Mouse (Mus musculus): ENCODE results near the gene Tex19.1. TPM values are rescaled to one million over a fixed set of nuclear protein-coding genes. Genes with fewer than 3 reads are reported as not detected.
A peak's percentile ranks its signal among the peaks of the same experiment; 100 is the strongest.

Tex19.1 gene
- polyA plus RNA-seq, 1 experiment from 2014 or later = 0.06 TPM

- 77% methylated on average over 5 of the region's 5 CpGs for WGBS
- peaks cover 13% of the 10 kb centered on the region for H3K4me1 ChIP-seq
- DNase-seq (ENCODE audit: low spot score) = no peak
- peaks cover 41% of the 10 kb centered on the region for H3K27me3 ChIP-seq (ENCODE audit: low read depth, poor library complexity, severe bottlenecking)
- no peaks in the 10 kb centered on the region for H3K36me3 ChIP-seq
- no peak within 1 kb of the TSS for H3K4me3 ChIP-seq
- no peak within 1 kb of the TSS; the same call in 1 of the 2 replicates for H3K27ac ChIP-seq (replicated peaks)
- H3K9me3 ChIP-seq (replicated peaks) = no peaks in the 10 kb centered on the region
Measured at GRCm38 (mm10) chr11:121159971-121160370, 14.0 kb downstream of the Tex19.1 start, which contains the start of gene Uts2r. Uts2r (plus strand) TSS chr11:121160271.

- Histone ChIP-seq H3K4me3 (no peak overlapping the region), H3K4me1 (peaks cover 12% of the 10 kb centered on the region), H3K9me3 (replicated peaks) (no peaks in the 10 kb centered on the region), H3K27me3 (ENCODE audit: low read depth, poor library complexity, severe bottlenecking) (peaks cover 32% of the 10 kb centered on the region), H3K36me3 (no peaks in the 10 kb centered on the region), H3K27ac (replicated peaks) (no peak overlapping the region; the same call in 1 of the 2 replicates)
- 94% methylated on average over 26 of the region's 26 CpGs for WGBS
- no peak for DNase-seq (ENCODE audit: low spot score)
Measured at GRCm38 (mm10) chr11:121160636-121161346, 14.8 kb downstream of the Tex19.1 start.

- no peak overlapping the region for H3K4me3 ChIP-seq
- H3K27ac ChIP-seq (replicated peaks) = no peak overlapping the region
- 91% methylated on average over 4 of the region's 4 CpGs for WGBS
- 0 out of 2 replicates have a peak, but pooled peaks cover 3% of the 10 kb centered on the region for H3K27me3 ChIP-seq (ENCODE audit: low read depth, poor library complexity, severe bottlenecking)
- no peaks in the 10 kb centered on the region for H3K36me3 ChIP-seq
- H3K9me3 ChIP-seq (replicated peaks) = no peaks in the 10 kb centered on the region
- DNase-seq (ENCODE audit: low spot score) = no peak
- no peaks in the 10 kb centered on the region; the same call in 1 of the 2 replicates for H3K4me1 ChIP-seq
Measured at GRCm38 (mm10) chr11:121163751-121164150, 17.8 kb downstream of the Tex19.1 start.

GRCm38 (mm10) chr11:121173203-121173602 lies 27.3 kb downstream of the Tex19.1 start:
- H3K4me1 ChIP-seq = peaks cover 33% of the 10 kb centered on the region
- no peak for DNase-seq (ENCODE audit: low spot score)
- 84% methylated on average over 5 of the region's 5 CpGs for WGBS
- H3K4me3 ChIP-seq = no peak overlapping the region
- H3K27ac ChIP-seq (replicated peaks) = no peak overlapping the region
- H3K9me3 ChIP-seq (replicated peaks) = no peaks in the 10 kb centered on the region
- no peaks in the 10 kb centered on the region for H3K27me3 ChIP-seq (ENCODE audit: low read depth, poor library complexity, severe bottlenecking)
- no peaks in the 10 kb centered on the region for H3K36me3 ChIP-seq

GRCm38 (mm10) chr11:121174234-121174633 lies 28.3 kb downstream of the Tex19.1 start:
- Histone ChIP-seq H3K36me3 (no peaks in the 10 kb centered on the region), H3K27ac (replicated peaks) (peak overlapping the region; percentile 67), H3K4me1 (peaks cover 33% of the 10 kb centered on the region), H3K9me3 (replicated peaks) (no peaks in the 10 kb centered on the region), H3K4me3 (no peak overlapping the region), H3K27me3 (ENCODE audit: low read depth, poor library complexity, severe bottlenecking) (no peaks in the 10 kb centered on the region)
- 49% methylated on average over 3 of the region's 3 CpGs for WGBS
- DNase-seq (ENCODE audit: low spot score) = no peak

- no peak overlapping the region for H3K4me3 ChIP-seq
- H3K9me3 ChIP-seq (replicated peaks) = no peaks in the 10 kb centered on the region
- peaks cover 13% of the 10 kb centered on the region for H3K36me3 ChIP-seq
- peak overlapping the region; percentile 63 for H3K27ac ChIP-seq (replicated peaks)
- DNase-seq (ENCODE audit: low spot score) = peak; percentile 61
- WGBS = 55% methylated on average over 12 of the region's 12 CpGs
- H3K4me1 ChIP-seq = peaks cover 33% of the 10 kb centered on the region
- no peaks in the 10 kb centered on the region for H3K27me3 ChIP-seq (ENCODE audit: low read depth, poor library complexity, severe bottlenecking)
Measured at GRCm38 (mm10) chr11:121176285-121177270, 30.6 kb downstream of the Tex19.1 start.

- Histone ChIP-seq H3K27ac (replicated peaks) (no peak overlapping the region), H3K27me3 (ENCODE audit: low read depth, poor library complexity, severe bottlenecking) (no peaks in the 10 kb centered on the region), H3K36me3 (peaks cover 5% of the 10 kb centered on the region; the same call in 1 of the 2 replicates), H3K4me1 (no peaks in the 10 kb centered on the region), H3K9me3 (replicated peaks) (no peaks in the 10 kb centered on the region), H3K4me3 (no peak overlapping the region)
- WGBS = 92% methylated on average over 3 of the region's 3 CpGs
- no peak for DNase-seq (ENCODE audit: low spot score)
Measured at GRCm38 (mm10) chr11:121189681-121190080, 43.7 kb downstream of the Tex19.1 start.

GRCm38 (mm10) chr11:121192742-121193141 lies 46.8 kb downstream of the Tex19.1 start:
- no peak for DNase-seq (ENCODE audit: low spot score)
- H3K36me3 ChIP-seq = no peaks in the 10 kb centered on the region; the same call in 1 of the 2 replicates
- H3K4me3 ChIP-seq = no peak overlapping the region
- H3K9me3 ChIP-seq (replicated peaks) = no peaks in the 10 kb centered on the region
- 77% methylated on average over 2 of the region's 2 CpGs for WGBS
- H3K27ac ChIP-seq (replicated peaks) = no peak overlapping the region
- no peaks in the 10 kb centered on the region for H3K4me1 ChIP-seq
- H3K27me3 ChIP-seq (ENCODE audit: low read depth, poor library complexity, severe bottlenecking) = no peaks in the 10 kb centered on the region

GRCm38 (mm10) chr11:121193415-121193814 lies 47.5 kb downstream of the Tex19.1 start:
- 86% methylated on average over 3 of the region's 3 CpGs for WGBS
- no peak overlapping the region for H3K4me3 ChIP-seq
- H3K27me3 ChIP-seq (ENCODE audit: low read depth, poor library complexity, severe bottlenecking) = no peaks in the 10 kb centered on the region

More at GRCm38 (mm10) chr11:121193415-121193814, 47.5 kb downstream of the Tex19.1 start:
- H3K36me3 ChIP-seq = no peaks in the 10 kb centered on the region; the same call in 1 of the 2 replicates
- H3K27ac ChIP-seq (replicated peaks) = no peak overlapping the region
- H3K9me3 ChIP-seq (replicated peaks) = no peaks in the 10 kb centered on the region
- DNase-seq (ENCODE audit: low spot score) = no peak
- no peaks in the 10 kb centered on the region for H3K4me1 ChIP-seq

Other genes starting within 250 kb of the Tex19.1 start
- gene Ccdc57, start 213.3 kb upstream of the Tex19.1 start, polyA plus RNA-seq (2016; fragmentation: Nextera tagmentation; extraction: Ambion mirVana) = 5.9 and 6.2 TPM in 2 replicates
- gene Slc16a3, start 197.7 kb upstream of the Tex19.1 start, polyA plus RNA-seq (2016; fragmentation: Nextera tagmentation; extraction: Ambion mirVana) = 120 and 215 TPM in 2 replicates
- 120 and 136 TPM in 2 replicates for gene Csnk1d, start 154.8 kb upstream of the Tex19.1 start, polyA plus RNA-seq (2016; fragmentation: Nextera tagmentation; extraction: Ambion mirVana)
- not detected in 2 replicates for gene Cd7, start 106.7 kb upstream of the Tex19.1 start, polyA plus RNA-seq (2016; fragmentation: Nextera tagmentation; extraction: Ambion mirVana)
- not detected in 2 replicates for gene Sectm1b, start 82.6 kb upstream of the Tex19.1 start, polyA plus RNA-seq (2016; fragmentation: Nextera tagmentation; extraction: Ambion mirVana)
- gene Sectm1a, start 64.9 kb upstream of the Tex19.1 start, polyA plus RNA-seq (2016; fragmentation: Nextera tagmentation; extraction: Ambion mirVana) = not detected in 2 replicates
- gene Tex19.2, start 27.5 kb upstream of the Tex19.1 start, polyA plus RNA-seq (2016; fragmentation: Nextera tagmentation; extraction: Ambion mirVana) = not detected in 2 replicates
- 0.06 TPM in 1 of 2 replicates, not detected in the other for gene Uts2r, start 14.1 kb downstream of the Tex19.1 start, polyA plus RNA-seq (2016; fragmentation: Nextera tagmentation; extraction: Ambion mirVana)
- 5.1 and 6.6 TPM in 2 replicates for gene Hexdc, start 58.3 kb downstream of the Tex19.1 start, polyA plus RNA-seq (2016; fragmentation: Nextera tagmentation; extraction: Ambion mirVana)
- 23.8 and 25.9 TPM in 2 replicates for gene Ogfod3, start 58.6 kb downstream of the Tex19.1 start, polyA plus RNA-seq (2016; fragmentation: Nextera tagmentation; extraction: Ambion mirVana)
- 35.2 and 39.0 TPM in 2 replicates for gene Cybc1, start 83.2 kb downstream of the Tex19.1 start, polyA plus RNA-seq (2016; fragmentation: Nextera tagmentation; extraction: Ambion mirVana)
- 59.3 and 71.0 TPM in 2 replicates for gene Narf, start 91.1 kb downstream of the Tex19.1 start, polyA plus RNA-seq (2016; fragmentation: Nextera tagmentation; extraction: Ambion mirVana)
- gene Foxk2, start 113.8 kb downstream of the Tex19.1 start, polyA plus RNA-seq (2016; fragmentation: Nextera tagmentation; extraction: Ambion mirVana) = 8.8 TPM in 2 replicates
- 100 and 103 TPM in 2 replicates for gene Wdr45b, start 208.3 kb downstream of the Tex19.1 start, polyA plus RNA-seq (2016; fragmentation: Nextera tagmentation; extraction: Ambion mirVana)
- gene Rab40b, start 242.1 kb downstream of the Tex19.1 start, polyA plus RNA-seq (2016; fragmentation: Nextera tagmentation; extraction: Ambion mirVana) = 1.3 and 2.0 TPM in 2 replicates